Mouse (Mus musculus) regulatory T cell (primary cell): ENCODE results near the gene Eif4e2.

Experiments used
- in situ Hi-C: fragments of 300-600 bp; cut with MboI, MseI; formaldehyde crosslinking; loops from one replicate; pipeline ENCODE4 v1.15.1; 2025; ENCODE audit warnings: high pct_unique_total_duplicates

Eif4e2 gene

DNA sequence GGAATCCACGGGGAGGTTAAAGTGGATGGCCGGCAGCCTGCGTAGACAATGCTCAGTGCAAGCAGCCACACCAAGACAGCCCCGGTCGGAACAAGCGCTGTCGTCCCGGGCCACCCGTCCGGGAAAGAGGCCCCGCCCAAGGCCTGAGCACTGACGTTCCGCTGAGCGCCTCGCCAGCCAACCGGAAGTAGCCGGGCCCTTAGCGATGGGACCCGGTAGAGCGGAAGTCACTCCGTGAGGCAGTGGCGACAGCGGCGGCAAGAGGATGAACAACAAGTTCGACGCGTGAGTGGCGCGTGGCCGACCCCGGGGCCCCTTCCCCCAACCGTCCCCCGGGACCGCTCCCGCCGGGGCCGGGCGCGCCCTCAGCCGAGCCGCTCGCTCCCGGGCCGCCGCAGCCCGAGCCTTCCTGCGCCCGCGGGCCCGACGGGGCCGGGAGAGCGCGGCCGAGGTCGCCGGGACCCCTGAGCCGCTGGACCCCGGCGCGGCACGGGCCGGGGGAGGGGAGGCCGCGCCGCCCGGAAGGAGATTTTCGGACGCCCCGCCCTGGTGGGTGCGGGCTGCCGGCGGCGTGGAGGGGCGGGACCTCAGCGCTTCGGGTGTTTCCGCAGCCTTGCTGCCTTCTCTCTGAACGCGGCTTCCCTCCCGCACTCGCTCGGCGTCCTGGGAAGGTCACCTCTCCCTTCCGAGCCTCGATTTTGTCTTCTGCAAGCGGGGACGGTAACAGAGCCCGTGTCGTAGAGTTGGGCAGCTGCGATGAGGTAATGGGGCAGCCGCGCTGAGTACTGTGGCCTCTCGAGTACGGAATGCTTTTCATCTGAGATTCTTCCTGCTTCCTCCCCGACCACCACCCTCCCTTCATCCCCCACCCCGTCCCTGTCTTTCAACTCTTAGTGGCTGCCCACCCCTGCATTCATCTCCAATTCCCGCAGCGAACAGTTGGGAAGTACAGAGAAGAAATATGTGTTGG is at the start of gene Eif4e2:
TSS of gene Eif4e2 (plus strand) at position 180 of the 970 bp plus-strand sequence.
- in situ Hi-C loops: no loop called here

DNA sequence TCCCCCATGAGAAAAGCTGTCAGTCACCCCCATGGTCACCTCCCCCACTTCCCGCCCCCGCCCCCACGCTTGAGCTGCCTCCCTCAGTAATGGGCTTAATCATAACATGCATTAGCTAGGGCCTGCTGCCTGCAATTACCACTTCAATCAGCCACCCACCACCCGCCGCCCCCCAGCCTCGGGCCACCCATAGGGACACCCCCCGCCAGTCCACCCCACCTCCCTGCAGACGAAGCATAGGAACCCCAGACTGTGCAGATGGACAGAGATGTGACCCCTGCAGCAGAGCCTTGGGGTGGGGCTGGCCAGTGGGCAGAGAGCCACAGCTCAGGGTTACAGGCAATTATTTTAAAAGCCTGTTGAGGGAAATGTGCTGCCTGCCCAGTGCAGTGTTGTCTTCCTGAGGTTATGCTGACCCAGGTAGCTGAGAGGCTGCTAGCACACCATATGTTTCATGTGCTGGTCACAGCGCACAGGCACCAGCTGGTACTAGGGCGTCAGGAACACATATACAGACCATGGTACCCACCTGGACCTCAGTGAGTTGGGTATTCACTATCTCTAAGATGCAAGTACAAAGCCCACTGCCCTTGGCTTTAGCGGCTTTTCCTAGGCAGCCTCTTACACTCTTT is 49.4 kb upstream of the Eif4e2 start:
- in situ Hi-C loops: loop anchor here (5.0 kb wide), 1 partner anchor 52 kb away; no protein-coding TSS in a partner anchor

DNA sequence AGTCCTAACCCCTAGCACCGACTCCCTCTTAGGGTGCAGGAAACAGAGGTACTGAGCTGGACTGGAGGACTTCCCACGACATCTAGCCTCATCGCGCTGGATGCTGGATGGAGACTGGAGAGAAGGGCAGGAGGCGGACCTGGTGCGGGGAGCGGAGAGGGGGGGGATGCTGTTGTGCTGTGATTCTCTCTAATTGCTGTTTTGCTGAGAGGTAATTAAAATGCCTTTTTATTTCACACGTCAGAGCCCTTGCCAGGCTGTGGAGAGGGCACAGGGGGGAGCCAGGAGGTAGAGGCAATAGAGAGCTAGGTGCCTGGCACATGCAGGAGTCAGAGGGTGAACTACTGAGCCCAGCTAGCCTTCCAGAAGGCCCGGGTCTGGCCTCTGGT is 48.9 kb upstream of the Eif4e2 start:
- in situ Hi-C loops: loop anchor here (5.0 kb wide), 1 partner anchor 52 kb away; no protein-coding TSS in a partner anchor

DNA sequence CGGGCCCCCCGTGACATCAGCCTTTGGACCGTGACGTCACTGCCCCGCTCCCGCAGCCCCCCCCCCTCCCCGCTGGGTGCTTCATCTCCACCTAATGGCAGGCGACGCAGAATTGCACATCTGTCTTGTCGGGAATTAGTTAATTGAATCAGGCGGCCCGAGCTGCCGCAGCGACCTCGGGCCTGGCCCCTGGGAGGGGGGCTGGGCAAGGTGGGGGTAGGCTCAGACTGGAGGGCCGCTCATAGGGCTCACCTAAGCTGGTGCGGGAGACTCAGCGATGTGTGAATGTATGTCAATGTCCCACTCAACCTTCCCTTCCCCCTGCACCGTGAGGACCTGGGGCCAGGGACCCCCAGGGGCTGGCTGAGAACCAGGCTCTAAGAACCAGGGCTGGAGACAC is 43.3 kb upstream of the Eif4e2 start:
- in situ Hi-C loops: no loop called here

DNA sequence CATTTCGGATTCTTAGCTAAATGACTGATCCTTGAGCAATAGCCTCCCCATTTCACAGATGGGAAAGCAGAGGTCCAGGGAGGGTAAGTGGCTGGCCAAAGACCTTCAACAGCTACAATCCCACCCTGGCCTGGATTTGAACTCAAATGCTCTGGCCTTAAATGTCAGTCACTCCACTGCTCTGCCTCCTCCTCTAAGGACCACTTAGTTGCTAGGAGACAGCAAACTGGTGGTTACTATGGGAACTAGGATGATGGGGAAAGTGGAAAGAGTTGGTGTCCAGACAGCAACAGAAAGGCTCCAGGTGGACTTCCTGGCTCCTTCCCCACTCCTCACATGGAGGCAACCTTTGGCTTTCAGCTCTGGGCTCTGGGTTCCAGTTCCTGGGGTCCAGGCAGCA is 42.4 kb upstream of the Eif4e2 start:
- in situ Hi-C loops: no loop called here

DNA sequence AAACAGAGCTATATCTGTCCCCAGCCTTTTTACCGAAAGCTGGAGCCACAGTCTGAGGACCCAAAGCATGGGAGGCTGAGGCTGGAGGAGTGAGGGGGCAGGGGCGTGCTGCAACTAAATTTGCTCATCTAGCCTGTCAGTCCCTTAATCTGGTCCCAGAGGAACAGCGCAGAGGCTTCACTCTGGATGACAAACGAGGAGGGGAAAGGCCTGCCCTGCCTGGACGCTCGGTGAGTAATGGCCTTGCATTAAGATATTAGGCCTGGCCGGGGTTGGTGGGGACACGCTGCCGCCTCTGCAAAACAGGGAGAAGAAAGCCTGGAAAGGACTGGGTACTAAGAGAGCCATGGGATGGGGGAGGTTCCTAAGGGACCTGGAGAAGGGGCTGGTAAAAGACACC is 41.4 kb upstream of the Eif4e2 start:
- in situ Hi-C loops: no loop called here

DNA sequence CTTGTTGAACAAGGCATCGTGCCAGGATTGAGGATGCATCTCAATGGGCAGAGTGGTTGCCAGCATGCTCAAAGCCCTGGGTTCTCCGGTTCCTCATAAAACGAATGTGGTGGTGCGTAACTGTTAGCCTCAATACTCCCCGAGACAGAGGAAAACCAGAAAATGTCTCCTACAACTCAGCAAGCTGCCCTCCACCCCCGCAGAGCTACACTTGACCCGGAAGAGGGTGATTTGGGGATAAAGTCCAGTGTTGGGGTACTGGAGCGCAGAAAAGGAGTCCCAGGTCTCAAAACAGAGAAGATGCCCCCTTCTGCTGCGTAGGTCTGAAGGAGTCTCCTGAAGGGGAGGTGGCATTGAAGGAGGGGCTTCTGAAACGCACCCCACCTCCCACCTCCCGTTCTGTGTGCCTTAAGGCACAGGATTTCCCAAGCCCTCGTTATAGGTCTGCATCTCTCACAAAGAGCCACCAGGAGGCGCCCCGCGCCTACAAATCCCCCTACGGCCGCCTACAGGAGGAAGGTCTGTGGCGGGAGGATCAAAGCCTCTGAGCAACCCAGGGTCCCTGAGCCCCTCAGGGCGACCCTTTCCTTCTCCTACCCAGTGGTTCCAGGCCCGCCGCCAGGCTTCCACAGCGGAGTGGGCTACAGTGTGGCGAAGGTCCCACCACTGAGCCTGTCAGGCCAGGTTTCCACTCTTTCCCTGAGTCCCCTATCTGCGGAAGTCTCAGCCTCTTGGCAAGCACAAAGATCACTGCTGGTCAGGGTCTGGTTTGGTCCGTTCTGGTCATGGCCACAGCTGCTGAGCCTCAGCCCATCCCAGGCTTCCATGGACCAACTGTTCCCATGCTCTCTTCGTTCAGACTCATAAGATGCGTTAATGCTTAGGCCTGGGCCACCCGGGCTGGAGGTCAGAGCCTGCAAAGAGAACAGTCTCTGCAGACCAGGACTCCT is 39.4 kb upstream of the Eif4e2 start:
- in situ Hi-C loops: no loop called here

DNA sequence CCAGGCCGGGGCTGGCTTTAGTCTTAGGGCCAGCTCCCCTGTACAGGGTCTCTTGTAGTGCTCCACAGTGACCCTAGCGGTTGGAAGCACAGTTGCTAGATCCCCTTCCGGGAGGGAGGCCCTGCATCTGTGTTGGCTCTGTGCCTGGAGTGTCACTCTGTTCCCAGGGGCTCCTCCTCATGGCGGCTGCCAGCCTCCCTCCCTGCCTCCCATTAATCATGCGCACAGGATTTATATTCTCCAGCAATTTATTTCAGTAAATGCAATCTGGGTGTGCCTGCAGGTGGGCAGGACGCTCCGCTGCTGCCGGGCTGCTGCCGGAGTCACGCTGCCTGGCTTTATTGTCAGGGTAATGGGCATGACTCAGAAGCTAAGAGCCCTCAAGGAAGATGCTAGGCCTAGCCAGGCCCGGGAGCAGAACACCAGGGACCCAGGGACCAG is 37.8 kb upstream of the Eif4e2 start:
- in situ Hi-C loops: no loop called here

DNA sequence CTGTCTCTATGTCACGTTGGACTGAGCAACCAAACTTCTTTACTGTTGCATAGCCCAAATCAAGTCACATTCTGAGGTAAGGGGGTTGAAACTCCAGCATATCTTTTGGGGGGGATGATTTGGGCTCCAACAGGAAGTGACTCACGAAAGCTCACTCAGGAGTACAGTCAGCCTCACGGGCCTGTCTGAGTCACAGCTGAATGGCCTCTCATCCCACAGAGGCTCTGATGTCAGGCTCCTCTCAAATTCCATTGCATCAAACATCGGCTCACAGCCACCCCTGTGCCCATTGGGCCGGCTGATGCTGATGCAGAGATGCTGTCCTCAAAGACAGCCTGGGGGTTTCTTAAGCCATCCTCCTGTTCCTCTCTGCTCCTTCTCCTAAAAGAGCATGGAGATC is 32.8 kb upstream of the Eif4e2 start:
- in situ Hi-C loops: no loop called here

DNA sequence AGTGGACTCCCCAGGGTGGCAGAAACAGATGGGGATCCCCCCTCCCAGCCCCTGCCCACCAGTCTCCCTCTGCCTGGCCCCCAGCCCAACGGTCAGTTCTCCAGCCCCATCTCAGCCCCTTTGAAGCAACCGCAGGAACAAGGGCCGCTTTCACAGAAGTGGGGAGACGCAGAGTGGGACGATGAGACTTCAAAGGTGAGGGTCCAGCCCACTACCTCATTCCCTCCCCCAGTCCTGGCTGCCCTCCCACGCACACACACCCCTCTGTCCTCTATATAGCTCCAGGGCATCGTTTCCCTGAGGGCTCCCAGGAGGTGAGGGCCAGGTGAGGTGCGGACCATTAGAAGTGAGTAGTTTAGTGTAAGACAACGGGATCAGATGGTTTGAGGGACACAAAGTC is 30.7 kb upstream of the Eif4e2 start, which contains the start of gene Prss56:
TSS of gene Prss56 (plus strand) at position 301 of the 400 bp plus-strand sequence.
- in situ Hi-C loops: no loop called here

DNA sequence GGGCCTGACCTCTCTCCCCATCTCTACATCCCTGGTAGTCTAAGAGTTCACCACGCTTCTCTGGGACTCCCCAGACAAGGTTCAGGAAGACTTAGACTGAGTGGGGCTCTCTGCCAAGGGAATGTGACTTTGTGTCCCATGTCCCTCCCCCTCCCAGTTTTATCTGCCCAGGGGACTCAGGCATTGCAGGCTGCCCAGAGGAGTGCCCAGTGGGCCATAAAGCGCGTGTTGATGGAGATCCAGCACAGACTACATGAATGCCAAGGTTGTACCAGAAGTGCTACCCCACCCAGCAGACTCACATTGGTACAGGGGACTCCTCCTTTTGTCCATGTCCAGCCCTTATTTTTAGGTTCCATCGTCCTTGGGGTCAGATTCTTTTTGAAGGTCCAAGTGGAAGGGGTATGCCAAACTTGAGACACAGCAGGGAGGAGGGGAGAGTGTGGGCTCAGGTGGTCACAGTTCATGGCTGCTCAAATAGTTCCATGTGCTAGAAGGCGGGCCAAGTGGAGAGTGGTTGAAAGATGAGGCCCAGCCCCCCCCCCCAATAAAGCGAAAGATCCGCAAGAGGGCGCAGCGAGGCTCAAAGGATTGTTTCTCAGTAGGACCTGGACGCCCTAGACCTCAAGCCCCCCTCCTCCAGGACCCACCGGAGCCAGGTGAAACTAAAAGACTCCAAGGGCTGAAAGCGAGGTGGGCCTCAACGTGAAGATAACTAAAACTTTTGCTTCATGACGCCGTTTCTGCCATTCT is 29.5 kb upstream of the Eif4e2 start:
- in situ Hi-C loops: no loop called here

DNA sequence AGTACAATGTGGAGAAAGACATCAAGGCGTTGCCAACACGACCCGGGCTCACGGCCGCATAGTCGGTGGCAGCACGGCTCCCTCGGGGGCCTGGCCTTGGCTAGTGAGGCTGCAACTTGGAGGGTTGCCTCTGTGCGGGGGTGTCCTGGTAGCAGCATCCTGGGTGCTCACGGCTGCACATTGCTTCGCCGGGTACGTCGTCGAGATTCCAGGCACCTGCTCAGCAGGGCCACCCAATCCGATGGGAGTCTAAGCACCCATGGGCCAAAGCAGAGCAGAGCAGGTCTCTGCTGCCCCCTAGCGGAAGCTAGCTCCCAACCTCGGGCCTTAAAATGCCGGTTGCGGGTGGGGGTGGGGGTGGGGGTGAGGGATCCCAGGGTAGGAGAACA is 29.0 kb upstream of the Eif4e2 start:
- in situ Hi-C loops: loop anchor here (5.0 kb wide), 1 partner anchor 82 kb away; the partner anchor contains the start of gene Alpi

DNA sequence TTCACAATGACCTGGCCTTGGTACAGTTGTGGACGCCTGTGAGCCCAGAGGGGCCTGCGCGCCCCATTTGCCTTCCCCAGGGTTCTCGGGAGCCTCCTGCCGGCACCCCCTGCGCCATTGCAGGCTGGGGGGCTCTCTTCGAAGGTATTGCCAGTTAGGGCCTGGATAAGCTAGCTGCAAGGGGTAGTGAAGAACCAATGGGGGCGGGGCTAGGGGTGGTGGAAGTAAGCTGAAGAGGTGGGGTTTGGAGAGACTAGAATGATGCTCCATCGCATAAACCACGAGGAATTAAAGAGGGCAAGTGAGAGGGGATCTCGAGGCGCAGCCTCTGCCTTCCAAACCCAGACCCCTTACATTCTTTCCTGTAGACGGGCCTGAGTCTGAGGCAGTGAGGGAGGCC is 28.2 kb upstream of the Eif4e2 start:
- in situ Hi-C loops: loop anchor here (5.0 kb wide), 1 partner anchor 83 kb away; the partner anchor contains the start of gene Alpi

DNA sequence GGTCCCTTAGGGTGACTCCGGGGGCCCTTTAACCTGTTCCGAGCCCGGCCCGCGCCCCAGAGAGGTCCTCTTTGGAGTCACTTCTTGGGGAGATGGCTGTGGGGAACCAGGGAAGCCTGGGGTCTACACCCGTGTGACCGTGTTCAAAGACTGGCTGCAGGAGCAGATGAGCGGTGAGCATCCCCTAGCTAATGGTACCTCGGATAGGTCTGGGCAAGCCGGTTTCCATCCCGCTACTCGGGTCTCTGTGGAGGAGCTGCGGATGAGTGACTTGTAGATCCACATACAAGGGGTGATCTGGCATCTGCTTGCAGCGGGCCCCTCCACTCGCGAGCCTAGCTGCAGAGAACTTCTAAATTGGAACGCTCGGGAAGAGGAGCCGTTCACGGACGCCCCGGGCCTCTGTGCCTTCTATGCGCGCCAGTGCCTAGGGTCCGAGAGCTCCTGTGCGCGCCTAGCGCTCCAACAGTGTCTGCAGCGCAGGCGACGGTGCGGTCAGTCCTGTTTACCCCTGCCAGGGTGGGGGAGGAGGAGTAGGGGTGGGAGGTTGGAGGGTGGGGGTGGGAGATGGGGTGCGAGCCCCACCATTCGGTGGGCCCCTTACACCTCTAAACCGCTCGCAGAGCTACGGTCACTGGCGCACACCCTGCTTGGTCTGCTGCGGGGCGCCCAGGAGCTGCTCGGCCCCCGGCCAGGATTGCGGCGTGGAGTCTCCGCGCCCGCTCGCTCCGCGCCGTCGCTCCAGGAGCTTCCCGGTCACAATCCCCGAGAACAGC is 27.3 kb upstream of the Eif4e2 start:
- in situ Hi-C loops: loop anchor here (5.0 kb wide), 1 partner anchor 84 kb away; the partner anchor contains the start of gene Alpi

DNA sequence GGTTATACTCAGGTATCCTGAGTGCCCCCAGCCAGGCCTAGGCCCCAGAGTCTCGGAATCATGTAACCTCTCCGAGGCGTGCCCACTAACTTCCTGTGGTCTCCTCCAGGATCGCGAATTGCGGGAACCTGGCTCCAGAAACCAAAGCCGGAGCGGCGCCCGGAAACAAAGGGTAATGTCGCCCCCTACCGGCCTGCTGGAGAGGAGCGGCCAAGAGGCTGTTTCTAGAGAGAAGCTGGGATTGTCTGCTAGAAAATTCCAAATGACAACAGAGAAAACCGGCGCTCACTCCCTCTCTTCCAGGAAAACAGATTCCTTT is 26.7 kb upstream of the Eif4e2 start:
- in situ Hi-C loops: loop anchor here (5.0 kb wide), 1 partner anchor 85 kb away; the partner anchor contains the start of gene Alpi

DNA sequence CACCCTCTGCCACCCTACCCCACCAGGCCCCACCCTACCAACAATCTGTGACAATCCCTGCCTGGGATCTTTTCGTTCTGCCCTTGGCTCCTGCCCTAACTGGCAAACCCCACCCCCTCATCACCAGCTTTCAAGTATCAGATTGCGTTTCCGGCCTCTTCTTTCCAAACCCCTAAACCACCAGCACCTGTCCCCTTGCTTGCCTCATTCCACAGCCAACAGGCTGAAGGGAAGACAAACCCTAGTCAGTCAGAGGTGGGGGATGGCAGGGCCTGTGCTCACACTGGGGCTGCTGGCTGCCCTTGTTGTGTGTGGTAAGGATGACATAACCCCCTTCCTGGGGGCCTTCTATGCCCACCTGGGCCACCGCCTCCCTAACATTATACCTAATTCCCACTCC is 23.3 kb upstream of the Eif4e2 start, which contains the start of gene Chrnd:
TSS of gene Chrnd (plus strand) at position 179 of the 400 bp plus-strand sequence.
- in situ Hi-C loops: no loop called here

DNA sequence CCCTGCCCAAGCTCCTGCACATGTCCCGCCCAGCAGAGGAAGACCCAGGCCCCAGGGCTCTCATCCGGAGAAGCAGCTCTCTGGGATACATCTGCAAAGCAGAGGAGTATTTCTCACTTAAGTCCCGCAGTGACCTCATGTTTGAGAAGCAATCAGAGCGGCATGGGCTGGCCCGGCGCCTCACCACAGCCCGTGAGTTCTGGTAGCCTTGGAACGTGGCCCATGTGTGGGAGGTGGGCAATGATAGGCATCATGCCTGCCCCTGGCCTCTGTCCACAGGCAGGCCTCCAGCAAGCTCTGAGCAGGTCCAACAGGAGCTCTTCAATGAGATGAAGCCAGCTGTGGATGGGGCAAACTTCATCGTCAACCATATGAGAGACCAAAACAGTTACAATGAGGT is 16.4 kb upstream of the Eif4e2 start:
- in situ Hi-C loops: no loop called here

DNA sequence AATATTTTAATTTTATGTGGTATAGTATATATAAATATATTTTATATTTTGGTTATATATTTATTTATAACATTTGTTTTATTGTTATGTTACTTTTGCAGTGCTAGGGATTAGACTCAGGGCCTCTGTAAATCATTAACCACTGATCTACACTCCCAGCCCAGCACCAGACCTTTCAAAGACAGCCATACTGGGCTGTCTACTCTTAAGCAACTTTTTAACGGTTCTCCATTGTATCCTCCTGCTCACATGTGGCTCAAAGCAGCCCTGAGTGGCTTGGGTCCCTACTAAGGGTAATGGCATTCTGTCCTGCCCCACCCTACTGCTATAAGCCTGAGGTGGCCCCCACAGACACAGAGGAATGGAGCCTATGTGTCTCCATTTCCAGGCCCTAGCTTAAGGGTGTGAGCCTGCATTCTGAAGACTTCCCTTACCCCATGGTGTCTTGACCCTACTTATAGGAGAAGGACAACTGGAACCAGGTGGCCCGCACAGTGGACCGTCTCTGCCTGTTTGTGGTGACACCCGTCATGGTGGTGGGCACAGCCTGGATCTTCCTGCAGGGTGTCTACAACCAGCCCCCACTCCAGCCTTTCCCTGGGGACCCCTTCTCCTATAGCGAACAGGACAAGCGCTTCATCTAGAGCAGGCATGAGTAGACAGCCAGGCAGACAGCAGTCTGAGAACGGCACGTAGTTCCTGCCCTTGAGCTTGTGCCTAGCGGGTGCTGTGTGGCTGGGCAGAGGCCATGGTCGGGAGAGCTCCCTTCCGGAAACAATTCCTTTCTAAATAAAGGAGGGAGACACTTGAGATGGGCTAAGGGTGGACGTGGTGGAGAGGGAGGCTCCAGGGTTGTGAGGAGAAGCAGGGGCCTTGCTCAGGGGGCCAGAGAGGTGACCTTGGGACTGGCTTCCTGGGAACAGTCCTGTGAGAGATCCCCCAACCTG is 15.3 kb upstream of the Eif4e2 start:
- in situ Hi-C loops: no loop called here

DNA sequence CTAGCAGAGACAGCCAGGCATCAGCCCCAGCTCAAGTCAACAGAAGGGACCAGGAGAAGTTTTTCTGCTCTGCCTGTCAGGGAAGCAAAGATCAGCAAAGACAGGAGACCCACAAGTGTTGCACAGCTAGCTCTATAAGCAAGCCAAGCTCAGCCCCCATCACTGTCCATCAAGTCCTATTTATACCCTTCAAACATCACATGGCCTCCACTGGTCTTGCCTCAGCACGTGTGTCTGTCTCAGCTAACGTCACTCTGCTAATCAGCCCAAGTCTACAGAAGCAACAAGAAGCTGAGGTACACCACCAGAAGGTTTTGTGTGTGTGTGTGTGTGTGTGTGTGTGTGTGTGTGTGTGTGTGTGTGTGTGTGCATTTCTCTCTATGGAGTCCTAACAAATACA is 12.9 kb upstream of the Eif4e2 start:
- in situ Hi-C loops: no loop called here
